Mouse (Mus musculus) ES-Bruce4 (cell line): ENCODE results near the gene Rpa2.

Source experiments
- CTCF ChIP-seq: IDR thresholded peaks from one replicate; pipeline ENCODE4 v1.8.1; 2011; ENCODE audit warnings: low read depth, low read length
- POLR2A ChIP-seq: IDR thresholded peaks from one replicate; pipeline ENCODE4 v1.8.1; 2011; ENCODE audit warnings: low read length; ENCODE audit not compliant: insufficient read depth

- TF ChIP-seq POLR2A, result no peak
- no peak for TF ChIP-seq CTCF
Observed at GRCm38 (mm10) chr4:132807771-132808641, 39.9 kb downstream of the Rpa2 start.
